1 mouse cellular context compared by ENCODE assay signal in genomic region chr3:88905209-88905608, GRCm38 (mm10).
TF ChIP-seq lines count a peak whose summit lies in the region.

No protein-coding gene starts in this region.

TF ChIP-seq in MEL, 35 proteins besides CTCF, POLR2A, EP300 and RAD21 (continued from another document):
- no peak for TF ChIP-seq TCF12 (IDR thresholded peaks at IDR 0.05; ENCODE audit: low read depth, low read length)
- no peak for TF ChIP-seq MEF2A (IDR thresholded peaks at IDR 0.05; ENCODE audit: extremely low read depth, insufficient replicate concordance, low read depth, low read length, poor library complexity, severe bottlenecking)
- no peak for TF ChIP-seq ZKSCAN1 (IDR thresholded peaks at IDR 0.05; ENCODE audit: low read depth, low read length)
- TF ChIP-seq CHD1 (IDR thresholded peaks at IDR 0.05; ENCODE audit: low read depth, low read length): no peak
- no peak for TF ChIP-seq USF2 (IDR thresholded peaks at IDR 0.05; ENCODE audit: borderline replicate concordance in 1 of 2, insufficient read depth in 1 of 2, low read depth in 1 of 2, low read length in 2 of 2)
- TF ChIP-seq ELF1 (IDR thresholded peaks at IDR 0.05; ENCODE audit: low read depth, low read length): no peak
- TF ChIP-seq JUND (IDR thresholded peaks at IDR 0.05; ENCODE audit: low read depth, low read length): no peak
